Mouse (Mus musculus): Measurements from ENCODE around the gene Clrn3. TPM values are rescaled to one million over a fixed set of nuclear protein-coding genes. Genes with fewer than 3 reads are reported as not detected.
A peak's percentile ranks its signal among the peaks of the same experiment; 100 is the strongest.

The Clrn3 gene
- polyA plus RNA-seq, 1 experiment = 0.58 TPM

DNA sequence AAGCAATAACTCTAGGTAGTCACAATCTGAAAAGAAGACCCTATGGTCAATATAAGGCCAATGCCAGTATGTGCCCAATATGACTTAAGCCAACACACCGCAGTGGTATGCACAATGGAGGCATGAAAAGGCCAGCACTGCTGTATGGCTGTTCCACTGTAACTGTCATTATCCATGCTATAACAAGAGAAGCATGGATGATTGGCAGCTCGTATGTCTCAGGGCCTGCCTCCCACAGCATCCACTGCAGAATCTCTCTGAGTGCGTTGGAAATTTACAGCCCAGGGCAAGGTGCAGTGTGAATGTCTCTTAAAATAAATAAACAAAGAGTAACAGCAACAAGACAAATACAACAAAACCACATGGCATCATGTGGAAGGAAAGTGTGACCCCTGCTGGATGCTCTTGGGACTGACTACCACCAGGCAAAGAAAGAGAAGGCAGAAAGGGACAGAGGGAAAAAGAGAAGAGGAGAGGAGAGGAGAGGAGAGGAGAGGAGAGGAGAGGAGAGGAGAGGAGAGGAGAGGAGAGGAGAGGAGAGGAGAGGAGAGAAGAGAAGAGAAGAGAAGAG, 63.7 kb downstream of the Clrn3 start:
- TF ChIP-seq POLR2A (IDR thresholded peaks at IDR 0.05; ENCODE audit: control insufficient read depth, extremely low read depth, insufficient read depth, low read length, poor library complexity) (no peak), CTCF (IDR thresholded peaks at IDR 0.05; ENCODE audit: borderline replicate concordance, control insufficient read depth, extremely low read depth, insufficient read depth, low read length, poor library complexity) (no peak)
- Histone ChIP-seq H3K27ac (ENCODE audit: control insufficient read depth, insufficient read depth, low read length) (no peak overlapping the region), H3K4me1 (replicated peaks; ENCODE audit: control insufficient read depth, insufficient read depth, low read length) (no peaks in the 10 kb centered on the region), H3K27me3 (ENCODE audit: control insufficient read depth, insufficient read depth, low read length) (no peaks in the 10 kb centered on the region; the same call in 1 of the 2 replicates), H3K36me3 (ENCODE audit: control insufficient read depth, insufficient read depth, low read length) (no peaks in the 10 kb centered on the region), H3K4me3 (ENCODE audit: control insufficient read depth, insufficient read depth, low read length) (no peak overlapping the region)
- peak; percentile 40 for DNase-seq
- 45% methylated on average over 3 of the region's 3 CpGs for WGBS

Other genes with a start within 250 kb of the Clrn3 start
- gene Foxi2, start 118.3 kb downstream of the Clrn3 start, polyA plus RNA-seq (2012; rRNA removed) = 0.11 and 0.18 TPM in 2 replicates
- gene Ptpre, start 8.8 kb upstream of the Clrn3 start, polyA plus RNA-seq (2012; rRNA removed) = 19.7 and 19.9 TPM in 2 replicates
- gene Mki67, start 187.7 kb upstream of the Clrn3 start, polyA plus RNA-seq (2012; rRNA removed) = 19.1 and 29.7 TPM in 2 replicates